Mouse (Mus musculus) right cerebral cortex, adult 2 months (tissue): ENCODE data around the gene Olfr175-ps1.

ENCODE experiments used
- DNase-seq, 2 experiments: peaks; one replicate each; pipeline ENCODE4 v3.0.0; 2021 to 2022; ENCODE audit warnings: low spot score in 2 of 2

Olfr175-ps1 gene

DNA sequence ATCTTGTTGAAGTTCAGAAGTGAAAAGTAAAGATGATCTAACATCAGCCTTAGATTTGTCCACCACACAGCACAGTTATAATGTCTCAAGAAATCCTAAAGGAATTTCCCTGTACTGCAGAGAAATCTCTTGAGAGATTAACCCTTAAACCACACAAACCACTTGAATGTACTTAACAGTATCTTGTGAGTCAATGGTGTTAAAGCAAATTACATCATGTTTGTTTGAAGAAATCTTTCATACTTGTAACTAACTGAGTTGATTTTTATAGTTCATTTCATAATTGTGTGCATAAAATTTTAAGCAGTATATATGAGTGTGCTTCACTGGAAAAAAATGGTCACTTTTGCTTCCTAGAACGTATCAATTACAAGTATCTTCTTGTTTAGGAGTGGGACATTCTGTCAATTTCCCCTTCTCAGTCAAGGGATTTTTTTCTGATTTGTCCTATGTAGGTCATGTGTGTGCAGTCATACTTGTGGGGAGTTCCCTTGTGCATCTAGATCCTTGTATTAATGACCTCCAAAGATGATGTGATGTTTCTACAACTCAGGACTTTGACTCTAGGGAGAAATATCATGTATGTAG is at the start of gene Olfr175-ps1:
TSS of gene Olfr175-ps1 (minus strand) at position 51 of the 588 bp plus-strand sequence.
- no peak for DNase-seq

DNA sequence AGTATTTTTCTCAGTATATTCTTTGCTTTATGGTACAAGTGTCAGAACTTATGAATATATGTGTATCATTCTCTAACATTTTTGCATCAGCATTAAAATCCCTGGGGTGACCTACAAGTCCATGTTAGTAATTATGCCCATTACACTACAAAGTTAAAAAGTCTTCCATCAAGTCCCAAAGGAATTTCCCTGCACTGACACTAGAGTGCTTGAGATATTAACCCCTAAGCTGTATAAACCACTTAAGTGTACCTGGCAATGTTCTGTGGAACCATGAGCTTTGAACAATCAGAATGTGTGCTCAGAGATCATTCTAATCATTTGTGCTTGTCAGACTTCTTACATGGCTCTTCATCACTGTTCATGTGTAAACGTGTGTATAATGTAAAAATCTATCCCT is 48.1 kb upstream of the Olfr175-ps1 start, which contains the start of gene Olfr177:
TSS of gene Olfr177 (minus strand) at position 101 of the 400 bp plus-strand sequence.
- DNase-seq = no peak

- no peak for DNase-seq
Observed at GRCm38 (mm10) chr16:58861479-58861878, 34.9 kb upstream of the Olfr175-ps1 start.

DNA sequence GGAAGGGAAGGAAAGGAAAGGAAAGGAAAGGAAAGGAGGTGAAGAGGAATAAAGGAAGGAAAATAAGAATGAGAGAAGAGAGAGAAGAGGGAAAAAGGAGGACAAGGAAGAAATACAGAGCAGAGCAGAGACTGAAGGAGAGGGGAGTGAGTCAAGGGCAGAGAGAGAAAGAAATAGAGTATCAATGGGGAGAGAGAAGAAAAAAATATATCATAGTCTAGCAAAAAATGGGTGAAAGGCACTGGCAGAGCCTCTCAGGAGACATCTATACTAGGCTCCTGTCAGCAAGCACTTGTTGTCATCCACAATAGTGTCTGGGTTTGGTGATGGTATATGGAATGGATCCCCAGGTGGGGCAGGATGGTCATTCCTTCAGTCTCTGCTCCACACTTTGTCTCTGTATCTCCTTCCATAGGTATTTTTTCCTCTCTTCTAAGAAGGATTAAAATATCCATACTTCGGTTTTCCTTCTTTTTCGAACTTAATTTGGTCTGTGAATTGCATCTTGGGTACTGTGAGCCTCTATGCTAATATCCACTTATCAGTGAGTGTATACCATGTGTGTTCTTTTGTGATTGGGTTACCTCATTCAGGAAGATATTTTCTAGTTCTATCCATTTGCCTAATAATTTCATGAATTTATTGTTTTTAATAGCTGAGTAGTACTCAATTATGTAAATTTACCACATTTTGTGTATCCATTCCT is 33.6 kb upstream of the Olfr175-ps1 start:
- DNase-seq = no peak

DNA sequence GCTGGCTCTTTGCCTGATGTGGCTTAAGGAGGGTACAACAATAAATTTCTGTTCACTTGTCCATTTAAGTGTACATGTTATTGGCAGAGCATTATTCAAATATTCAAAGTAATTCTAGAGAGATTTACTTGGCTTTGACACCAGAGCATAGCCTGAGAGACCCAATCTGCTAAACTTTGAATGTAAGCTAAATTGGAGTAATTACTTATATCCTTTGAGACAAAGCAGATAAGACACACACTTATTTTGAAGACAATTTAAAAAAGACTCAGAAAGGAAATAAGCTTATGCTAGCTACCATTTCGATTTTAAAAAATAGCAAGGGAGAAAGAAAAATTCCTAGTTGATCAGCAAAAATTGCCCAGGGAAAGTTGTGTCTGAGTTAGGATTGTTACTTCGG is 26.4 kb downstream of the Olfr175-ps1 start, which contains the start of gene Olfr173:
TSS of gene Olfr173 (minus strand) at position 101 of the 400 bp plus-strand sequence.
- no peak for DNase-seq
